Mouse (Mus musculus) midbrain, embryonic 12.5 days (tissue): ENCODE results near the gene Rbms3. TPM values are rescaled to one million over a fixed set of nuclear protein-coding genes. Genes with fewer than 3 reads are reported as not detected.

Source experiments
- ATAC-seq: fragments of 200-750 bp; cut with Nextera tagmentation; 2 replicates; pipeline ENCODE4 v1.8.0; 2017; ENCODE audit warnings: low read depth, moderate TSS enrichment, moderate library complexity; ENCODE audit not compliant: low FRiP score
- H3K27ac ChIP-seq: fragments of 300-500 bp; sonication (generic); replicated peaks from 2 replicates; pipeline ENCODE4 v1.5.1; 2016; ENCODE audit warnings: mild to moderate bottlenecking
- H3K27me3 ChIP-seq: fragments of 300-500 bp; sonication (generic); 2 replicates; pipeline ENCODE4 v1.6.1; 2016; ENCODE audit warnings: mild to moderate bottlenecking
- H3K36me3 ChIP-seq: fragments of 300-500 bp; sonication (generic); 2 replicates; pipeline ENCODE4 v1.6.1; 2016
- H3K4me1 ChIP-seq: fragments of 300-500 bp; sonication (generic); 2 replicates; pipeline ENCODE4 v1.6.1; 2016
- H3K4me2 ChIP-seq: fragments of 300-500 bp; sonication (generic); replicated peaks from 2 replicates; pipeline ENCODE4 v1.6.1; 2016; ENCODE audit warnings: mild to moderate bottlenecking, moderate library complexity
- H3K4me3 ChIP-seq: fragments of 300-500 bp; sonication (generic); 2 replicates; pipeline ENCODE4 v1.5.1; 2016; ENCODE audit warnings: mild to moderate bottlenecking
- H3K9ac ChIP-seq: fragments of 300-500 bp; sonication (generic); replicated peaks from 2 replicates; pipeline ENCODE4 v1.6.1; 2016; ENCODE audit warnings: mild to moderate bottlenecking, moderate library complexity
- H3K9me3 ChIP-seq: fragments of 300-500 bp; sonication (generic); 2 replicates; pipeline ENCODE4 v1.6.1; 2016; ENCODE audit warnings: mild to moderate bottlenecking
- WGBS: fragments of 180-500 bp; shearing (Covaris S2); methylation state at CpG from one replicate; pipeline ENCODE4 v1.1.7; 2016; 5-methylcytosine and 5-hydroxymethylcytosine counted together
- polyA plus RNA-seq: library from polyadenylated mRNA; unstranded; fragments of >200 nt; fragmentation: Nextera tagmentation; extraction: Ambion mirVana; gene quantifications from 2 replicates; pipeline ENCODE4 v1.2.1, GENCODE M21; 2016

The Rbms3 gene
- polyA plus RNA-seq, 1 experiment from 2014 or later: 25.8 TPM

- Histone ChIP-seq H3K9me3 (no peaks in the 10 kb centered on the region), H3K4me1 (no peaks in the 10 kb centered on the region), H3K9ac (no peak overlapping the region), H3K27me3 (no peaks in the 10 kb centered on the region), H3K4me3 (no peak overlapping the region), H3K27ac (no peak overlapping the region), H3K36me3 (no peaks in the 10 kb centered on the region), H3K4me2 (no peak overlapping the region)
- 91% methylated on average over 14 of the region's 14 CpGs for WGBS
- no peak for ATAC-seq
These were observed 436.9 kb downstream of the Rbms3 start for GRCm38 (mm10) chr9:117192565-117193540.

- no peak for ATAC-seq
- no peak overlapping the region for H3K27ac ChIP-seq
- H3K9me3 ChIP-seq: no peaks in the 10 kb centered on the region
- no peak overlapping the region for H3K9ac ChIP-seq
- no peak overlapping the region for H3K4me2 ChIP-seq
- H3K4me3 ChIP-seq: no peak overlapping the region
- no peaks in the 10 kb centered on the region for H3K27me3 ChIP-seq
- 84% methylated on average over 15 of the region's 15 CpGs for WGBS
- H3K36me3 ChIP-seq: no peaks in the 10 kb centered on the region
- H3K4me1 ChIP-seq: no peaks in the 10 kb centered on the region
These were observed 437.6 kb downstream of the Rbms3 start for GRCm38 (mm10) chr9:117192093-117192492.

GRCm38 (mm10) chr9:117188406-117188805, 441.3 kb downstream of the Rbms3 start:
- Histone ChIP-seq H3K4me2 (no peak overlapping the region), H3K4me1 (no peaks in the 10 kb centered on the region; the same call in 1 of the 2 replicates), H3K9me3 (no peaks in the 10 kb centered on the region), H3K27ac (no peak overlapping the region), H3K36me3 (no peaks in the 10 kb centered on the region), H3K4me3 (no peak overlapping the region), H3K9ac (no peak overlapping the region), H3K27me3 (no peaks in the 10 kb centered on the region)
- 76% methylated on average over 3 of the region's 3 CpGs for whole genome bisulfite sequencing
- ATAC-seq: no peak

GRCm38 (mm10) chr9:117187116-117188034, 442.3 kb downstream of the Rbms3 start:
- no peak overlapping the region for H3K4me2 ChIP-seq
- H3K9ac ChIP-seq: no peak overlapping the region
- H3K27me3 ChIP-seq: no peaks in the 10 kb centered on the region
- no peaks in the 10 kb centered on the region for H3K9me3 ChIP-seq
- H3K27ac ChIP-seq: no peak overlapping the region
- no peak overlapping the region for H3K4me3 ChIP-seq
- no peak for ATAC-seq
- H3K4me1 ChIP-seq: no peaks in the 10 kb centered on the region; the same call in 1 of the 2 replicates
- 90% methylated on average over 15 of the region's 15 CpGs for WGBS
- no peaks in the 10 kb centered on the region for H3K36me3 ChIP-seq

- no peaks in the 10 kb centered on the region for H3K36me3 ChIP-seq
- H3K27ac ChIP-seq: no peak overlapping the region
- WGBS: 82% methylated on average over 7 of the region's 7 CpGs
- no peak overlapping the region for H3K9ac ChIP-seq
- ATAC-seq: no peak
- no peaks in the 10 kb centered on the region for H3K9me3 ChIP-seq
- no peaks in the 10 kb centered on the region for H3K27me3 ChIP-seq
- no peak overlapping the region for H3K4me3 ChIP-seq
- H3K4me2 ChIP-seq: no peak overlapping the region
- no peaks in the 10 kb centered on the region; the same call in 1 of the 2 replicates for H3K4me1 ChIP-seq
These were observed 449.1 kb downstream of the Rbms3 start for GRCm38 (mm10) chr9:117180658-117181057.

- Histone ChIP-seq H3K27ac (no peak overlapping the region), H3K9ac (no peak overlapping the region), H3K4me3 (no peak overlapping the region), H3K36me3 (no peaks in the 10 kb centered on the region), H3K4me2 (no peak overlapping the region), H3K27me3 (no peaks in the 10 kb centered on the region), H3K4me1 (no peaks in the 10 kb centered on the region; the same call in 1 of the 2 replicates), H3K9me3 (no peaks in the 10 kb centered on the region)
- ATAC-seq: no peak
- WGBS: 88% methylated on average over 4 of the region's 4 CpGs
These were observed 451.3 kb downstream of the Rbms3 start for GRCm38 (mm10) chr9:117178366-117178765.

- Histone ChIP-seq H3K27me3 (no peaks in the 10 kb centered on the region), H3K9me3 (no peaks in the 10 kb centered on the region), H3K36me3 (no peaks in the 10 kb centered on the region), H3K4me3 (no peak overlapping the region), H3K27ac (no peak overlapping the region), H3K9ac (no peak overlapping the region), H3K4me2 (no peak overlapping the region), H3K4me1 (no peaks in the 10 kb centered on the region; the same call in 1 of the 2 replicates)
- no peak for ATAC-seq
- WGBS: 93% methylated on average over 7 of the region's 7 CpGs
These were observed 457.2 kb downstream of the Rbms3 start for GRCm38 (mm10) chr9:117172526-117172925.

GRCm38 (mm10) chr9:117169196-117169595, 460.5 kb downstream of the Rbms3 start:
- no peaks in the 10 kb centered on the region; the same call in 1 of the 2 replicates for H3K4me1 ChIP-seq
- H3K27ac ChIP-seq: no peak overlapping the region
- no peaks in the 10 kb centered on the region for H3K36me3 ChIP-seq
- no peak overlapping the region for H3K4me2 ChIP-seq
- WGBS: 96% methylated on average over 5 of the region's 5 CpGs
- H3K9ac ChIP-seq: no peak overlapping the region
- H3K4me3 ChIP-seq: no peak overlapping the region
- no peak for ATAC-seq
- H3K9me3 ChIP-seq: no peaks in the 10 kb centered on the region
- H3K27me3 ChIP-seq: no peaks in the 10 kb centered on the region

- peak overlapping the region; percentile 10; the same call in 1 of the 2 replicates for H3K4me2 ChIP-seq
These were observed 466.6 kb downstream of the Rbms3 start for GRCm38 (mm10) chr9:117163143-117163542.

GRCm38 (mm10) chr9:117161150-117161549, 468.6 kb downstream of the Rbms3 start:
- Histone ChIP-seq H3K27ac (no peak overlapping the region), H3K27me3 (no peaks in the 10 kb centered on the region), H3K4me2 (no peak overlapping the region), H3K9me3 (no peaks in the 10 kb centered on the region), H3K9ac (no peak overlapping the region), H3K4me1 (peaks cover 9% of the 10 kb centered on the region), H3K4me3 (no peak overlapping the region), H3K36me3 (no peaks in the 10 kb centered on the region)
- WGBS: 84% methylated on average over 6 of the region's 6 CpGs
- ATAC-seq: no peak

More at GRCm38 (mm10) chr9:117163143-117163542, 466.6 kb downstream of the Rbms3 start:
- H3K9me3 ChIP-seq: no peaks in the 10 kb centered on the region
- H3K27me3 ChIP-seq: no peaks in the 10 kb centered on the region
- no peaks in the 10 kb centered on the region for H3K36me3 ChIP-seq
- WGBS: 8% methylated on average over 6 of the region's 6 CpGs
- H3K4me1 ChIP-seq: peaks cover 9% of the 10 kb centered on the region
- no peak overlapping the region for H3K27ac ChIP-seq
- no peak overlapping the region for H3K4me3 ChIP-seq
- peak; percentile 79 for ATAC-seq
- H3K9ac ChIP-seq: no peak overlapping the region

- H3K27ac ChIP-seq: 0 out of 2 replicates have a peak overlapping the region, but pooled peaks have one; percentile 0
- no peaks in the 10 kb centered on the region for H3K27me3 ChIP-seq
- H3K4me2 ChIP-seq: no peak overlapping the region
- H3K4me3 ChIP-seq: no peak overlapping the region
- no peaks in the 10 kb centered on the region for H3K9me3 ChIP-seq
- H3K36me3 ChIP-seq: no peaks in the 10 kb centered on the region
- no peak overlapping the region for H3K9ac ChIP-seq
- 77% methylated on average over 9 of the region's 9 CpGs for WGBS
- no peak for ATAC-seq
- peaks cover 5% of the 10 kb centered on the region; the same call in 1 of the 2 replicates for H3K4me1 ChIP-seq
These were observed 473.3 kb downstream of the Rbms3 start for GRCm38 (mm10) chr9:117156330-117156905.
